Mouse (Mus musculus) granulocyte monocyte progenitor cell, adult 5-6 weeks (primary cell): Measurements from ENCODE around the gene Gnat2. TPM values are rescaled to one million over a fixed set of nuclear protein-coding genes. Genes with fewer than 3 reads are reported as not detected.
A peak's percentile ranks its signal among the peaks of the same experiment; 100 is the strongest.

ENCODE experiments used
- ATAC-seq: replicated peaks from 2 replicates; pipeline ENCODE4 v1.8.0; 2016; ENCODE audit warnings: mild to moderate bottlenecking, moderate TSS enrichment, inconsistent platforms; ENCODE audit not compliant: poor library complexity, severe bottlenecking
- total RNA-seq, 2 experiments: library from RNA; stranded (forward) in 1 of 2; stranded (reverse) in 1 of 2; fragments of 200-712, 200-1000 nt in 1 of 2; fragments of >200 nt in 1 of 2; fragmentation: Nextera tagmentation in 1 of 2; gene quantifications; 2 replicates each; pipeline ENCODE4 v1.2.3; 2014 to 2017

The Gnat2 gene
- total RNA-seq, 2 experiments from 2014 or later = 1.9 TPM; not detected in 1

GRCm38 (mm10) chr3:108083904-108084407 lies 8.6 kb upstream of the Gnat2 start:
- no peak for ATAC-seq

DNA sequence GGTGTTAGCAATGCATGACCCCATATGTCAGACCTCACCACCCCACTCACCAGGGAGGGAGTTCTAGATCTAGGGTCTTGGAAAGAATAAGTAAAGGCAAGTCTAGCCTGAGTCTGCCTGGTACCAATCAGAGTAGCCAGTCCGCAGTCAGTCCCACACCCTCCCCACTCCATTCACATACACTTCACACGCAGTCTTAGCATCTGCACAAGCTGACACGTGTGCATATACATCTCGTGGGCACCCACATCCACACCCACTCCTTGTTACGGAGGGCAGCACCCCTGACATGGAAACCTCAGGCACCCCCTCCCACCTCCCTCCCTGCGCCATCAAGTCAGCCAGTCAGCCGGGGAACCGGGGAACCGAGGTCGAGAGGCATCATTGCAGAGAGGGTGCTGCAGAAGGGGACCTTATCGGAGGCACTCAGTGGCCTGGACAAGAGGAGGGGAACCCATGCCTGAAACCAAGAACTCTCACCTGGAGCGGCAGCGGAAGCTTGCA lies 7.8 kb upstream of the Gnat2 start:
- no peak for ATAC-seq

DNA sequence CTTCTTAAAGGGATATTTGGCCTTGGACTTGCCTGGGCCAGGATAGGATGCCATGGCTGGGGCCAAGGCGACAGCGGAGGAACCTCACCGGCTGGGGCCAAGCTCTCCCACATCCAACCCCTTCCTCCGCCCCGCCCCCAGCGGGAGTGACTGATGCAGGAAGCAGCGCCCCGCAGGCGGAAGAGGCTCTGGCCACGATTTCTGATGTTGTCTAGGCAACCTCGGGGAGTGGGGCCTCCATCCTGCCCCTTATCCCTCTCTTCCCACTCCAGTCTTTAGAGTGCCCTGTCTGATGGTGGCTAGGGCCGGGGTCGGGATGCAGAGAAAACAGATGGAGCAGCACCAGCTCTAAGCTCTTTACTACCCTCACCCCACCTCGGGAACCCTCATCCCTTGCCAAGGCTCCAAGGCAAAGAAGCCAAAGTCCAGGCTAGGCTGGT lies 7.3 kb upstream of the Gnat2 start:
- ATAC-seq = peak; percentile 70

DNA sequence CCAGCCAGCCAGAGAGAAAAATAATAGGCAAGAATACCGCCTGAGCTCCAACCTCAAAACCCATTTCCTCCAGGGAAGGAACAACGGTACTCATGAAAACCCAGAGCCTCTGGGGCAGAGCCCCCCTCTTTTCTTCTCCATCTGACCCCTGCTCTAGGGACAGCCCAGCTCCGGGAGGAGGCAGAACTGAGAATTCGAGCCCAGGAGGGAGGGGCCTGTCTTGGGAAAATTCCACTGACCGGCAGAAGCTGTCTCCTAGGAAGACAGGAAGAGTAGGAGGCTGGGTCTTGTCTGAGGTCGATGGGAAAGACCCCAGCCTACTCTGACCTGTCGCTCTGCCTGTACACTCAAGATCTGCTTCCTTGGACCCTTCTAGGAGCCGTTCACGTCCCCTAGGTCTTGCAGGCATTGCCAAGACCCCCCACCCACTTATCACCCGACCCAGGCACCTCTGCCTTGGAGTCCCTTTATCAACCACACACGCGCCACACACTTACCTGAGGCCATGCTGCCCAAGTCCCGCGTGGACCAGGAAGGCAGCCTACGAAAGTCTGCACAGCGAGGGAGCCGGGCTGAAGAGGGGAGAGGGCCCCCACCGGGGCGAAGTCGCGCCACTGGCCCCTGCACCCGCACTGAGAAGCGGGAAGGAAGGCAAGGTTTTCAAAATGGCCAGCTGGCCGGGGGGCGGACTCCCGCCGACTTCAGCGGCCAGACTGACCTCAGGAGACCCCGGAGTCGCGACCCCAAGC lies 6.7 kb upstream of the Gnat2 start:
- peak; percentile 33 for ATAC-seq

- peak; percentile 66 for ATAC-seq
These were observed 6.1 kb upstream of the Gnat2 start, which contains the start of gene Ampd2 for GRCm38 (mm10) chr3:108086470-108086979. Ampd2 (minus strand) TSS chr3:108086651.

DNA sequence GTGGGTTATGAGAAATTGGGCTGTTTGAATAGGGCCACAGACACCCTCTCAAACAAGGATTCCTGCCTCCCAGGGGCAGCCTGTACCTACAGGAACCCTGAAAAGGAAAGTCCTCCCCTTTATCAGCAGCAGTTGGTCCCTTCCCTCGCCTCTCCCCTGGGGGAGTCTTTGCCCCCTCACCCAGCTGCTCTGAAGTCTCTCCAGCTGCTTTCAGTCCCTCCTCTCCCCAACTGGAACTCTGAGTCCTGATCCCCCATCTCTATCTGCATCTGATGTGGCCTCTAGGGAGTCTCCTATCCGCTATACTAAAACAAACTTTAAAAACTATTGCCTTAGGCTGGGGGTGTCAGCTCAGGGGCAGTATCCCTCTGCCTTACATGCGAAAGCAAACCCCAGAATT lies 5.3 kb upstream of the Gnat2 start:
- ATAC-seq = no peak

DNA sequence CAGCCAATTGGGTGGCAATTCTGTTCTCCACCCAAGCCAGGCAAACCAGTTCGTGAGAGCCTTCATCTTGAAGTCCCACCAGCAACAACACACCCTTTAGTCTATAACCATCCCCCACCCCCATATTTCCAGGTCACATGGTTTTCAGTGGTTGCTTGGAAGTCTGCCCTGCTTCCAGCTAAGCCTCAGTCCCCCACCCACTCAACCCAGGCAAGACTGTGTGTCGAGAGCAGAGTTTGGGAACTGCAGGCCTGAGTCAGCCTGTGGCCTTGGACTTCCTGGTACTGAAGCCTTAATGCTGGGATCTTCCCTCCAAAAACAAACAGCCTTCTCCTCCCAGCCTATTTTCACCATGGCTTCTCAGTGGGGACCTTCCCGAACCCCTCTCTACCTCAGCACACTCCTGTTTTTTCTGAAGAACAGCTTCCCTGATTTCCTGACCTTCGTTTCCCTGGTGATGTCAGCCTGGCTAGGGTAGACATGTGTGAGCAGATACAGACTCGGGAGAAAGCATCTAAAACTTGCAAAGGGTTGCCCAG lies 3.7 kb upstream of the Gnat2 start:
- ATAC-seq = no peak

- ATAC-seq = no peak
These were observed 2.7 kb upstream of the Gnat2 start for GRCm38 (mm10) chr3:108089916-108090315.

DNA sequence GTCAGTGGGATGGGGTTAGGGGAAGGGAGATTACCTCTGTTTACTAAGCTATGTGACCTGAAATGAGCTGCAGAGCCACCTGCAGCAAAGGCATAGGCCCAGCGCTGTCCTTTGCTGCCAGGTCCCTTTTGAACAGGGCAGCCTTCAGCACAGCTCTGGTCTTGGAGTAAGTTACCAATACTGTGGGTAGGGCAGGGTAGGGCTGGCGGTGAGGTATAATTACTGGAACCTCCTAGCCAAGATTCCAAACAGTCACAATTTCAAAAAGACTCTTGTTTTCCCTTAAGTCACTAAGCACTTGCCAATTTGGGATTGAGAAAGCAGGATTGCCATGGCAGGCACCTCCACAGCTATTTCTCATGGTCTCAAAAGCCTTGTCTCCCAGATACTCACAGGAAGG lies 2.0 kb upstream of the Gnat2 start:
- ATAC-seq = no peak

DNA sequence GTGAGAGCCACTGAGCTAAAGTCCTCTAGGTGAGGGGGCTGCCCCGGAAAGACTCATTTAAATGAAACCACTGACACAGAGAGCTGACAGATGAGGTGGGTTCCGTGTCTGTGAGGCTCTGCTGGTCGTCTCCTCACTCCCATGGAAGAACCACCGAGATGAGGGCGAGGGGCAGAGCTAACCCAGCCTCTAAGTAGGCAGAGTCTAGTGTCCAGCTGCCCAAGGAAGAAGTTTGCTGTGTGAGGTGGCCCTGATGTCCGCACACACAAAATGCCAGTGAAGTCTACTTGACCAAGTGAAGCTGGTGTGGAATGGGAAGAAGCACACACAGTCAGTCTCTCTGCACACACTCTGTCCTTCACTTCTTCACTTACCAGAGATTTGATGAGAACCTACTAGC lies 559 bp upstream of the Gnat2 start:
- ATAC-seq = no peak

GRCm38 (mm10) chr3:108093306-108093705 lies 717 bp downstream of the Gnat2 start:
- ATAC-seq = peak; percentile 74

DNA sequence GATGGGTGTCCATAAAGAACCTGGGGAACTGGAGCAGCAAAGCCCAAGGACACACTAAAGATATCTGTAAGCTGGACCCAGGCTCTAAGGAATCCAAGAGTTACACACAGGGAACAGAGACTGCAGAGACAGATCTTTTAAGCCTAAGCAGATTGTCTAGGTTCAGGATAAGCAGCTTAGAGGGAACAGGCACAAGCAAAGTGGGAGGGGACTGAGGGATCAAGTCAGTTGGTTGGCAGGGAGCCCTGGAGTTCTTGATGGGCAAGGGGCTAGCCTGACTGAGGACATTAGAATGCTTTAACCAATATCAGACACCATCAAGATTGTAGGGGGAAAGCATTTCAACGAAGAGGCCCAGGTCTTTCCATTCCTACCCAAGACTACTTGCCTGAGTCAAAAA lies 1.6 kb downstream of the Gnat2 start:
- ATAC-seq = no peak

- no peak for ATAC-seq
These were observed 2.6 kb downstream of the Gnat2 start for GRCm38 (mm10) chr3:108094976-108095760.

- peak; percentile 30; the same call in 1 of the 2 replicates for ATAC-seq
These were observed 3.6 kb downstream of the Gnat2 start for GRCm38 (mm10) chr3:108096226-108096625.

GRCm38 (mm10) chr3:108096726-108097125 lies 4.1 kb downstream of the Gnat2 start:
- ATAC-seq = no peak

DNA sequence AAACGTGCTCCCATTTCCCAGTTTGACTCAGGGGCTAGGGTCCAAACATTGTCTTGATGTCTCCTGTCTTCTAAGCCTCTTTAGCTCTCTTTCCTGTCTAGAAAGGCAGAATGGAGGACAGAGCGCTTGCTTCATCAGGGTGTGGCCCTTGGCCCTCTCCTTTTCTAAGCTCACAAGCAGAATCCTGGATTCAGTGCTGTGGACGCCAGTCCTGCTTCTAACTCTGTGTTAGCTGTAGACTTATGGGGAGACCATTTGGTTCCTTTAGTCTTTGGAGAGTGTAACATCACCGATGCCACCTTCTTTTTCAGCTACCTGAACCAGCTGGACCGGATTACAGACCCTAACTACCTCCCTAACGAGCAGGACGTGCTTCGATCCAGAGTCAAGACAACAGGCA lies 5.1 kb downstream of the Gnat2 start:
- ATAC-seq = no peak

GRCm38 (mm10) chr3:108098316-108098715 lies 5.7 kb downstream of the Gnat2 start:
- ATAC-seq = no peak

- no peak for ATAC-seq
These were observed 9.0 kb downstream of the Gnat2 start for GRCm38 (mm10) chr3:108101594-108101993.

GRCm38 (mm10) chr3:108102075-108102474 lies 9.5 kb downstream of the Gnat2 start:
- ATAC-seq = no peak

- no peak for ATAC-seq
These were observed 12.7 kb downstream of the Gnat2 start for GRCm38 (mm10) chr3:108105281-108105680.

DNA sequence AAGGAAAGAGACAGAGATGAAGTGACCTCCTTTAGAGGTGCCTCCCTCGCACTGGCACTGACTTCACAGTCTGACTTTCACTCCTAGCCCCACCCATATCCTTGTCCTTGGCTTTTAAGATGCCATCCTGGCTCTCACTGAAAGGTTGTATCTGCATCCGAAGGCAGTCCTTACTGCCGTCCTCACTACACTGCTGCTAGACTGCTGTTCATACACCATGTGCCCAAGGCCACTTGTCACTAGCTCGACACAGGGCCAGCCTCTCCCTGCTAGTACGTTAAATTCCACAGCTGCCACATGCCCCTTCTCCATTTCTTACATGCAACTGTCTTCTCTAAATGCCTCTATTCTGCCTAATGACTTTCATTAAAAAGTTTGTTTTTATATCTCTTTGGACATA lies 18.7 kb downstream of the Gnat2 start:
- no peak for ATAC-seq
